14 mouse cellular contexts compared by ENCODE assay signal in the genomic region with DNA sequence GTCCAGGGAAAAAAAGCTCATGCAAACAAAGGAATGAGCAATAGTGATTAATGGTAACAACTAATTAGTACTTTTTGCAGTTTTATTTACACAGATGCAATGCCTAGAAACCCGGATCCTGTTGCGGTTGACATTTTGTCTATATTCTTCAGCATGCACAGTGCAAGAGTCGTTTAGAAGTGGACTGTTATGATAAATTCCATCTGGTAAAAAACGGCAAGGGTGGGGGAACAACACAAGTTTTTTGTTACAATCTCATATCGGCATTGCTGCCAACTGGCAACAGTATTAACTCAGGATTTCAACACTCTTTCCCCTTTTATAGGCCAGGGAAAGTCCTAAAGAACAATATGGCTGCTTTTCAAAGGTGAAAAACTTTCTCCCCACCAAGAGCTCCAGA. TPM values are rescaled to one million over a fixed set of nuclear protein-coding genes. Genes with fewer than 3 reads are reported as not detected.
DNase-seq lines count a peak whose midpoint lies in the region; ATAC-seq and TF ChIP-seq lines count a peak whose summit lies in the region.
"Had no signal": no experiment of that assay in that cellular context is flagged by ENCODE, and none has a peak within 500 bp of the region (broad histone marks: within the 10 kb centered on the region; RNA-seq: fewer than 3 reads in every experiment).

No protein-coding gene starts in this region.

- peak overlapping the region; percentile 40; the same call in 1 of the 2 replicates for H3K27ac ChIP-seq in embryonic fibroblast, embryonic 13.5 days (ENCODE audit: insufficient read depth, low read length)
- H3K27ac ChIP-seq in lung, postnatal 0 days (ENCODE audit: low read length) = no peak overlapping the region
- H3K27ac ChIP-seq in hindbrain, embryonic 12.5 days = no peak overlapping the region
- H3K27ac ChIP-seq: liver, embryonic 15.5 days had no signal

- TF ChIP-seq EP300 in lung, postnatal 0 days (IDR thresholded peaks at IDR 0.05) = peak; percentile 28; the same call in 1 of the 2 replicates

- no peaks in the 10 kb centered on the region for H3K27me3 ChIP-seq in lung, postnatal 0 days (replicated peaks; ENCODE audit: insufficient read depth, low read length)
- H3K27me3 ChIP-seq in hindbrain, embryonic 12.5 days = no peaks in the 10 kb centered on the region
- H3K27me3 ChIP-seq: liver, embryonic 15.5 days had no signal

- H3K9ac ChIP-seq in lung, postnatal 0 days (replicated peaks; ENCODE audit: low read depth) = no peak overlapping the region
- no peak overlapping the region for H3K9ac ChIP-seq in hindbrain, embryonic 12.5 days
- H3K9ac ChIP-seq: liver, embryonic 15.5 days had no signal

- H3K4me3 ChIP-seq in embryonic fibroblast, embryonic 13.5 days (ENCODE audit: insufficient read depth, low read length) = no peak overlapping the region
- H3K4me3 ChIP-seq in lung, postnatal 0 days (ENCODE audit: low read depth, low read length) = no peak overlapping the region
- H3K4me3 ChIP-seq in hindbrain, embryonic 12.5 days = no peak overlapping the region
- H3K4me3 ChIP-seq: liver, embryonic 15.5 days had no signal

- WGBS in lung, postnatal 0 days = 57% methylated on average over 5 of the region's 5 CpGs
- WGBS in hindbrain, embryonic 12.5 days = 81% methylated on average over 5 of the region's 5 CpGs

- ATAC-seq in lung, postnatal 0 days = peak; percentile 67
- ATAC-seq in hindbrain, embryonic 12.5 days (ENCODE audit: low FRiP score) = no peak

- TF ChIP-seq CTCF in embryonic fibroblast, embryonic 13.5 days (IDR thresholded peaks at IDR 0.05; ENCODE audit: borderline replicate concordance, insufficient read depth, low read length) = no peak
- TF ChIP-seq CTCF in lung, postnatal 0 days (IDR thresholded peaks at IDR 0.05) = no peak

- TF ChIP-seq POLR2A in embryonic fibroblast, embryonic 13.5 days (IDR thresholded peaks at IDR 0.05; ENCODE audit: low read depth, low read length) = no peak

- no peaks in the 10 kb centered on the region; the same call in 1 of the 2 replicates for H3K4me1 ChIP-seq in embryonic fibroblast, embryonic 13.5 days (ENCODE audit: control insufficient read depth, insufficient read depth, low read length)
- no peaks in the 10 kb centered on the region for H3K4me1 ChIP-seq in lung, postnatal 0 days (ENCODE audit: insufficient read depth, low read depth, low read length)
- no peaks in the 10 kb centered on the region for H3K4me1 ChIP-seq in hindbrain, embryonic 12.5 days
- H3K4me1 ChIP-seq: liver, embryonic 15.5 days had no signal

- H3K9me3 ChIP-seq in lung, postnatal 0 days (ENCODE audit: low read length) = no peaks in the 10 kb centered on the region
- no peaks in the 10 kb centered on the region for H3K9me3 ChIP-seq in hindbrain, embryonic 12.5 days (replicated peaks)
- H3K9me3 ChIP-seq: liver, embryonic 15.5 days had no signal

- no peak overlapping the region for H3K4me2 ChIP-seq in lung, postnatal 0 days (replicated peaks; ENCODE audit: low read depth, low read length)
- no peak overlapping the region for H3K4me2 ChIP-seq in hindbrain, embryonic 12.5 days (replicated peaks)
- H3K4me2 ChIP-seq: liver, embryonic 15.5 days had no signal

- peak; percentile 20 for DNase-seq in kidney, postnatal 10 days
- no peak for DNase-seq in kidney, postnatal 25 days
- DNase-seq in gastrocnemius, postnatal 25 days = peak; percentile 6
- peak; percentile 82 for DNase-seq in lung, postnatal 0 days (ENCODE audit: low spot score)
- no peak for DNase-seq in left cerebral cortex, adult 11 months (ENCODE audit: low spot score)
- DNase-seq in cerebellum, adult 11 months = no peak
- DNase-seq: adrenal gland, postnatal 25 days; right cerebral cortex, postnatal 14 days had no signal

- no peaks in the 10 kb centered on the region for H3K36me3 ChIP-seq in lung, postnatal 0 days (ENCODE audit: insufficient read depth, low read length)
- no peaks in the 10 kb centered on the region for H3K36me3 ChIP-seq in hindbrain, embryonic 12.5 days
- H3K36me3 ChIP-seq: liver, embryonic 15.5 days had no signal

RNA-seq across cellular contexts. Expression of a gene that starts 19.5 kb away (rescaled TPM):
- polyA plus RNA-seq in embryonic fibroblast, embryonic 13.5 days (2011; ENCODE audit: insufficient read length, low read depth, missing spikeins) = 0.30 TPM in 1 of 2 replicates, not detected in the other
- total RNA-seq in gastrocnemius, postnatal 25 days (2021) = 10 to 100 TPM in 1 of 2 experiments, 1 to 10 TPM in 1; 7.1 to 20.7 TPM
- not detected in 2 replicates for polyA plus RNA-seq in lung, postnatal 0 days (2015; fragmentation: Nextera tagmentation; extraction: Ambion mirVana)
- 0.21 and 0.61 TPM in 2 replicates for polyA plus RNA-seq in hindbrain, embryonic 12.5 days (2016; fragmentation: Nextera tagmentation; extraction: Ambion mirVana)
- total RNA-seq: adrenal gland, postnatal 25 days; left cerebral cortex, postnatal 14 days; midbrain, postnatal 0 days; neutrophil, adult 5-6 weeks had no signal
- polyA plus RNA-seq: midbrain, postnatal 0 days had no signal

RNA-seq across cellular contexts. Expression of a gene that starts 22.2 kb away (rescaled TPM):
- polyA plus RNA-seq in embryonic fibroblast, embryonic 13.5 days (2011; ENCODE audit: insufficient read length, low read depth, missing spikeins) = 24.9 and 156 TPM in 2 replicates
- total RNA-seq in gastrocnemius, postnatal 25 days (2021) = 10 to 100 TPM; 19.3 to 41.2 TPM
- 2.8 and 3.4 TPM in 2 replicates for polyA plus RNA-seq in lung, postnatal 0 days (2015; fragmentation: Nextera tagmentation; extraction: Ambion mirVana)
- 121 and 153 TPM in 2 replicates for polyA plus RNA-seq in hindbrain, embryonic 12.5 days (2016; fragmentation: Nextera tagmentation; extraction: Ambion mirVana)
- total RNA-seq: neutrophil, adult 5-6 weeks had no signal

RNA-seq across cellular contexts. Expression of a gene that starts 56.7 kb away (rescaled TPM):
- 0.49 TPM in 1 of 2 replicates, not detected in the other for polyA plus RNA-seq in embryonic fibroblast, embryonic 13.5 days (2011; ENCODE audit: insufficient read length, low read depth, missing spikeins)
- total RNA-seq in gastrocnemius, postnatal 25 days (2021) = under 1 TPM in 1 of 2 experiments, not detected in 1; 0.16 TPM
- 0.07 TPM in 1 of 2 replicates, not detected in the other for polyA plus RNA-seq in lung, postnatal 0 days (2015; fragmentation: Nextera tagmentation; extraction: Ambion mirVana)
- polyA plus RNA-seq in hindbrain, embryonic 12.5 days (2016; fragmentation: Nextera tagmentation; extraction: Ambion mirVana) = 5.8 and 9.5 TPM in 2 replicates
- total RNA-seq: adrenal gland, postnatal 25 days; neutrophil, adult 5-6 weeks had no signal

Comparison
In these comparisons a context has a peak if more than half of its experiments do, and no peak if none do; other contexts are left out.
1. DNase-seq: peak in kidney, postnatal 10 days (single experiment), gastrocnemius, postnatal 25 days (single experiment) and lung, postnatal 0 days (single experiment); none in kidney, postnatal 25 days (0 of 2), left cerebral cortex, adult 11 months (single experiment) and cerebellum, adult 11 months (single experiment).